16 mouse cellular contexts compared by ENCODE assay signal in genomic region chr5:135851481-135851880, GRCm38 (mm10). TPM values are rescaled to one million over a fixed set of nuclear protein-coding genes. Genes with fewer than 3 reads are reported as not detected.
A peak's percentile ranks its signal among the peaks of the same experiment; 100 is the strongest.
DNase-seq lines count a peak whose midpoint lies in the region; ATAC-seq lines count a peak whose summit lies in the region.
"Had no signal": no experiment of that assay in that cellular context is flagged by ENCODE, and none has a peak within 500 bp of the region (broad histone marks: within the 10 kb centered on the region; RNA-seq: fewer than 3 reads in every experiment).

No protein-coding gene starts in this region.

- no peaks in the 10 kb centered on the region for H3K36me3 ChIP-seq in limb, embryonic 12.5 days
- H3K36me3 ChIP-seq in limb, embryonic 10.5 days, result no peaks in the 10 kb centered on the region
- H3K36me3 ChIP-seq in hindbrain, embryonic 10.5 days, result no peaks in the 10 kb centered on the region
- peaks cover 7% of the 10 kb centered on the region; the same call in 1 of the 2 replicates for H3K36me3 ChIP-seq in midbrain, embryonic 12.5 days
- H3K36me3 ChIP-seq in neural tube, embryonic 15.5 days, result peaks cover 18% of the 10 kb centered on the region
- H3K36me3 ChIP-seq: embryonic facial prominence, embryonic 15.5 days; G1E; lung, embryonic 15.5 days had no signal

- peaks cover 19% of the 10 kb centered on the region for H3K4me1 ChIP-seq in limb, embryonic 12.5 days (replicated peaks)
- peaks cover 20% of the 10 kb centered on the region for H3K4me1 ChIP-seq in limb, embryonic 10.5 days
- H3K4me1 ChIP-seq in hindbrain, embryonic 10.5 days (replicated peaks), result peaks cover 39% of the 10 kb centered on the region
- H3K4me1 ChIP-seq in midbrain, embryonic 12.5 days, result peaks cover 34% of the 10 kb centered on the region
- peaks cover 33% of the 10 kb centered on the region for H3K4me1 ChIP-seq in neural tube, embryonic 15.5 days
- H3K4me1 ChIP-seq: lung, embryonic 15.5 days had no signal

- ATAC-seq in limb, embryonic 12.5 days (ENCODE audit: insufficient number of reproducible peaks, insufficient read depth, low FRiP score, low TSS enrichment, low read depth), result no peak
- ATAC-seq in midbrain, embryonic 12.5 days (ENCODE audit: low FRiP score, low read depth), result no peak; the same call in 1 of the 2 replicates
- ATAC-seq in neural tube, embryonic 15.5 days (ENCODE audit: low FRiP score), result peak; percentile 19; the same call in 1 of the 2 replicates
- no peak for ATAC-seq in erythroblast, adult 5-6 weeks (replicated peaks; ENCODE audit: low FRiP score, poor library complexity, severe bottlenecking)

- WGBS in limb, embryonic 12.5 days, result 4% methylated on average over 14 of the region's 14 CpGs
- WGBS in limb, embryonic 10.5 days, result 4% methylated on average over 14 of the region's 14 CpGs
- WGBS in hindbrain, embryonic 10.5 days, result 3% methylated on average over 13 of the region's 14 CpGs
- 5% methylated on average over 14 of the region's 14 CpGs for WGBS in midbrain, embryonic 12.5 days
- 6% methylated on average over 3 of the region's 14 CpGs for WGBS in neural tube, embryonic 15.5 days

- H3K27ac ChIP-seq in limb, embryonic 12.5 days, result no peak overlapping the region
- H3K27ac ChIP-seq in limb, embryonic 10.5 days, result no peak overlapping the region
- H3K27ac ChIP-seq in hindbrain, embryonic 10.5 days, result peak overlapping the region; percentile 90
- H3K27ac ChIP-seq in midbrain, embryonic 12.5 days (replicated peaks), result peak overlapping the region; percentile 95
- peak overlapping the region; percentile 84 for H3K27ac ChIP-seq in neural tube, embryonic 15.5 days (replicated peaks)
- H3K27ac ChIP-seq: embryonic facial prominence, embryonic 15.5 days; lung, embryonic 15.5 days had no signal

- peaks cover 88% of the 10 kb centered on the region for H3K27me3 ChIP-seq in limb, embryonic 12.5 days
- H3K27me3 ChIP-seq in limb, embryonic 10.5 days (ENCODE audit: low read depth, poor library complexity, severe bottlenecking), result peaks cover 77% of the 10 kb centered on the region
- H3K27me3 ChIP-seq in hindbrain, embryonic 10.5 days (ENCODE audit: insufficient read depth, poor library complexity, severe bottlenecking), result peaks cover 75% of the 10 kb centered on the region
- peaks cover 53% of the 10 kb centered on the region for H3K27me3 ChIP-seq in midbrain, embryonic 12.5 days
- peaks cover 12% of the 10 kb centered on the region for H3K27me3 ChIP-seq in neural tube, embryonic 15.5 days (replicated peaks)

- no peak overlapping the region for H3K4me3 ChIP-seq in limb, embryonic 12.5 days (replicated peaks)
- H3K4me3 ChIP-seq in limb, embryonic 10.5 days, result no peak overlapping the region
- H3K4me3 ChIP-seq in hindbrain, embryonic 10.5 days, result peak overlapping the region; percentile 50
- peak overlapping the region; percentile 14 for H3K4me3 ChIP-seq in midbrain, embryonic 12.5 days
- H3K4me3 ChIP-seq in neural tube, embryonic 15.5 days (replicated peaks), result no peak overlapping the region
- H3K4me3 ChIP-seq: embryonic facial prominence, embryonic 15.5 days; lung, embryonic 15.5 days; megakaryocyte, embryonic 14.5 days had no signal

- H3K9ac ChIP-seq in limb, embryonic 12.5 days (replicated peaks), result no peak overlapping the region
- peak overlapping the region; percentile 46; the same call in 1 of the 2 replicates for H3K9ac ChIP-seq in midbrain, embryonic 12.5 days (replicated peaks)
- no peak overlapping the region for H3K9ac ChIP-seq in neural tube, embryonic 15.5 days (replicated peaks)
- H3K9ac ChIP-seq: embryonic facial prominence, embryonic 15.5 days; lung, embryonic 15.5 days had no signal

- peaks cover 5% of the 10 kb centered on the region for H3K9me3 ChIP-seq in limb, embryonic 12.5 days
- H3K9me3 ChIP-seq in limb, embryonic 10.5 days (replicated peaks), result no peaks in the 10 kb centered on the region
- peaks cover 4% of the 10 kb centered on the region; the same call in 1 of the 2 replicates for H3K9me3 ChIP-seq in hindbrain, embryonic 10.5 days
- no peaks in the 10 kb centered on the region for H3K9me3 ChIP-seq in midbrain, embryonic 12.5 days
- no peaks in the 10 kb centered on the region for H3K9me3 ChIP-seq in neural tube, embryonic 15.5 days (replicated peaks)
- H3K9me3 ChIP-seq: embryonic facial prominence, embryonic 15.5 days; lung, embryonic 15.5 days had no signal

- peak overlapping the region; percentile 19; the same call in 1 of the 2 replicates for H3K4me2 ChIP-seq in limb, embryonic 12.5 days
- peak overlapping the region; percentile 48 for H3K4me2 ChIP-seq in midbrain, embryonic 12.5 days (replicated peaks)
- peak overlapping the region; percentile 33 for H3K4me2 ChIP-seq in neural tube, embryonic 15.5 days
- H3K4me2 ChIP-seq: embryonic facial prominence, embryonic 15.5 days; liver, embryonic 11.5 days; lung, embryonic 15.5 days had no signal

- DNase-seq in limb, embryonic 10.5 days (ENCODE audit: low spot score), result no peak
- no peak for DNase-seq in hindbrain, embryonic 10.5 days (ENCODE audit: low spot score)
- DNase-seq in lung, postnatal 10 days, result no peak
- DNase-seq in kidney, postnatal 10 days, result no peak
- DNase-seq: adrenal gland, postnatal 36 days; heart, adult 18-20 months; thymus, adult 18-20 months had no signal

RNA-seq across cellular contexts. Expression of gene Hspb1, which starts 36.2 kb away (rescaled TPM):
- 59.6 and 66.8 TPM in 2 replicates for polyA plus RNA-seq in limb, embryonic 12.5 days (2016; fragmentation: Nextera tagmentation; extraction: Ambion mirVana)
- 34.0 and 34.8 TPM in 2 replicates for polyA plus RNA-seq in limb, embryonic 10.5 days (2016; fragmentation: Nextera tagmentation; extraction: Ambion mirVana)
- polyA plus RNA-seq in hindbrain, embryonic 10.5 days (2016; fragmentation: Nextera tagmentation; extraction: Ambion mirVana), result 10.6 and 24.0 TPM in 2 replicates
- 15.7 and 20.3 TPM in 2 replicates for polyA plus RNA-seq in midbrain, embryonic 12.5 days (2016; fragmentation: Nextera tagmentation; extraction: Ambion mirVana)
- 36.4 and 38.1 TPM in 2 replicates for polyA plus RNA-seq in neural tube, embryonic 15.5 days (2015; fragmentation: Nextera tagmentation; extraction: Ambion mirVana)
- not detected in 2 replicates for total RNA-seq in erythroblast, adult 5-6 weeks (2015; ENCODE audit: low replicate concordance)
- total RNA-seq in erythroblast, adult 5-6 weeks (2017; ENCODE audit: low replicate concordance), result not detected in 2 replicates
- total RNA-seq: G1E had no signal
- polyA plus RNA-seq: G1E had no signal

RNA-seq across cellular contexts. Expression of gene Srrm3, which starts 44.8 kb away (rescaled TPM):
- polyA plus RNA-seq in limb, embryonic 12.5 days (2016; fragmentation: Nextera tagmentation; extraction: Ambion mirVana), result 0.13 and 0.43 TPM in 2 replicates
- not detected in 2 replicates for polyA plus RNA-seq in limb, embryonic 10.5 days (2016; fragmentation: Nextera tagmentation; extraction: Ambion mirVana)
- polyA plus RNA-seq in hindbrain, embryonic 10.5 days (2016; fragmentation: Nextera tagmentation; extraction: Ambion mirVana), result 18.8 and 38.5 TPM in 2 replicates
- polyA plus RNA-seq in midbrain, embryonic 12.5 days (2016; fragmentation: Nextera tagmentation; extraction: Ambion mirVana), result 72.1 and 73.3 TPM in 2 replicates
- polyA plus RNA-seq in neural tube, embryonic 15.5 days (2015; fragmentation: Nextera tagmentation; extraction: Ambion mirVana), result 65.5 and 87.3 TPM in 2 replicates
- total RNA-seq in erythroblast, adult 5-6 weeks (2015; ENCODE audit: low replicate concordance), result not detected in 2 replicates
- total RNA-seq in erythroblast, adult 5-6 weeks (2017; ENCODE audit: low replicate concordance), result not detected in 2 replicates
- total RNA-seq: heart, adult 18-20 months had no signal
- polyA plus RNA-seq: G1E had no signal

Comparison
In these comparisons a context has a peak if more than half of its experiments do, and no peak if none do; other contexts are left out.
1. H3K27ac ChIP-seq: peak in hindbrain, embryonic 10.5 days (single experiment), midbrain, embryonic 12.5 days (single experiment) and neural tube, embryonic 15.5 days (single experiment); none in limb, embryonic 12.5 days (single experiment) and limb, embryonic 10.5 days (single experiment).
2. H3K4me3 ChIP-seq: peak in hindbrain, embryonic 10.5 days (single experiment) and midbrain, embryonic 12.5 days (single experiment); none in limb, embryonic 12.5 days (single experiment), limb, embryonic 10.5 days (single experiment) and neural tube, embryonic 15.5 days (single experiment).
3. RNA of gene Srrm3, which starts 44.8 kb away (polyA plus RNA-seq): 65.5 to 87.3 TPM in neural tube, embryonic 15.5 days, 72.1 to 73.3 TPM in midbrain, embryonic 12.5 days and 18.8 to 38.5 TPM in hindbrain, embryonic 10.5 days; 0.13 to 0.43 TPM in limb, embryonic 12.5 days and not detected in limb, embryonic 10.5 days; every median in the first group is over 10 times any median in the second.
4. Peak in every context shown above with its lines, with median percentiles within 50 percentile points of each other: H3K4me2 ChIP-seq.